Mouse (Mus musculus) kidney, adult 2 months (tissue): ENCODE measurements around the gene Rps6ka1. TPM values are rescaled to one million over a fixed set of nuclear protein-coding genes. Genes with fewer than 3 reads are reported as not detected.

Experiments
- DNase-seq: peaks from one replicate; pipeline ENCODE4 v3.0.0; 2021
- H3K27ac ChIP-seq: fragments of 200-500 bp; 2 replicates; pipeline ENCODE4 v1.5.1; 2012; ENCODE audit warnings: low read depth, low read length, control low read depth, inconsistent platforms; ENCODE audit not compliant: insufficient read depth
- H3K27me3 ChIP-seq: fragments of 200-500 bp; replicated peaks from 2 replicates; pipeline ENCODE4 v1.6.1; 2012; ENCODE audit warnings: mild to moderate bottlenecking, moderate library complexity, low read length, inconsistent platforms; ENCODE audit not compliant: control insufficient read depth, insufficient read depth
- H3K36me3 ChIP-seq: fragments of 200-500 bp; 2 replicates; pipeline ENCODE4 v1.6.1; 2012; ENCODE audit warnings: mild to moderate bottlenecking, moderate library complexity, low read length, inconsistent platforms; ENCODE audit not compliant: control insufficient read depth, insufficient read depth
- H3K4me1 ChIP-seq: fragments of 200-500 bp; 2 replicates; pipeline ENCODE4 v1.6.1; 2011; ENCODE audit warnings: low read length; ENCODE audit not compliant: control insufficient read depth, insufficient read depth
- H3K4me3 ChIP-seq: fragments of 200-500 bp; 2 replicates; pipeline ENCODE4 v1.5.1; 2011; ENCODE audit warnings: mild to moderate bottlenecking, low read depth, low read length, control low read depth; ENCODE audit not compliant: insufficient read depth
- CTCF ChIP-seq: fragments of 200-500 bp; conservative IDR thresholded peaks from 2 replicates; pipeline ENCODE4 v1.5.1; 2011; ENCODE audit warnings: low read depth, mild to moderate bottlenecking, control low read depth, low read length, moderate library complexity, mixed read lengths; ENCODE audit not compliant: insufficient read depth, insufficient read length
- POLR2A ChIP-seq: fragments of 200-500 bp; IDR thresholded peaks from one replicate; pipeline ENCODE4 v1.6.1; 2011; ENCODE audit warnings: low read depth, low read length, control low read depth
- WGBS: fragments of 180-500 bp; shearing (Covaris S2); methylation state at CpG from one replicate; pipeline ENCODE4 v1.1.7; 2018; 5-methylcytosine and 5-hydroxymethylcytosine counted together
- polyA plus RNA-seq: library from polyadenylated mRNA; depleted of rRNA; stranded (reverse); fragments of >200 nt; gene quantifications from 2 replicates; pipeline ENCODE4 v1.2.3, GENCODE M21; 2012

The Rps6ka1 gene
- polyA plus RNA-seq, 1 experiment, result 29.4 TPM

- no peaks in the 10 kb centered on the region for H3K4me1 ChIP-seq
- no peaks in the 10 kb centered on the region for H3K27me3 ChIP-seq
- TF ChIP-seq CTCF, result no peak
- TF ChIP-seq POLR2A, result no peak
- H3K4me3 ChIP-seq, result no peak overlapping the region
- WGBS, result 79% methylated on average over 15 of the region's 15 CpGs
- DNase-seq, result peak; percentile 32
- H3K36me3 ChIP-seq, result no peaks in the 10 kb centered on the region
- H3K27ac ChIP-seq, result no peak overlapping the region
Measured at GRCm38 (mm10) chr4:133872812-133873300, 14.7 kb downstream of the Rps6ka1 start.

GRCm38 (mm10) chr4:133872222-133872811 is 15.3 kb downstream of the Rps6ka1 start:
- Histone ChIP-seq H3K4me1 (no peaks in the 10 kb centered on the region), H3K36me3 (no peaks in the 10 kb centered on the region), H3K4me3 (no peak overlapping the region), H3K27me3 (no peaks in the 10 kb centered on the region), H3K27ac (no peak overlapping the region)
- WGBS, result 83% methylated on average over 7 of the region's 7 CpGs
- no peak for DNase-seq
- TF ChIP-seq POLR2A, result no peak
- no peak for TF ChIP-seq CTCF

GRCm38 (mm10) chr4:133865231-133865630 is 22.4 kb downstream of the Rps6ka1 start:
- no peak for DNase-seq
- H3K27ac ChIP-seq, result peak overlapping the region; percentile 74; the same call in 1 of the 2 replicates

GRCm38 (mm10) chr4:133864380-133864981 is 23.1 kb downstream of the Rps6ka1 start:
- Histone ChIP-seq H3K27ac (peak overlapping the region; percentile 74), H3K36me3 (no peaks in the 10 kb centered on the region), H3K27me3 (no peaks in the 10 kb centered on the region), H3K4me3 (no peak overlapping the region), H3K4me1 (peaks cover 6% of the 10 kb centered on the region; the same call in 1 of the 2 replicates)
- DNase-seq, result peak; percentile 70
- TF ChIP-seq CTCF (no peak), POLR2A (no peak)
- 37% methylated on average over 13 of the region's 13 CpGs for WGBS

More at GRCm38 (mm10) chr4:133865231-133865630, 22.4 kb downstream of the Rps6ka1 start:
- TF ChIP-seq POLR2A (no peak), CTCF (no peak)
- Histone ChIP-seq H3K4me3 (no peak overlapping the region), H3K27me3 (no peaks in the 10 kb centered on the region), H3K36me3 (no peaks in the 10 kb centered on the region), H3K4me1 (peaks cover 6% of the 10 kb centered on the region; the same call in 1 of the 2 replicates)
- 50% methylated on average over 5 of the region's 5 CpGs for WGBS

- Histone ChIP-seq H3K36me3 (no peaks in the 10 kb centered on the region), H3K4me3 (no peak overlapping the region), H3K27ac (peak overlapping the region; percentile 24; the same call in 1 of the 2 replicates), H3K4me1 (peaks cover 6% of the 10 kb centered on the region; the same call in 1 of the 2 replicates), H3K27me3 (no peaks in the 10 kb centered on the region)
- DNase-seq, result no peak
- 45% methylated on average over 12 of the region's 12 CpGs for WGBS
- TF ChIP-seq CTCF, result no peak
- TF ChIP-seq POLR2A, result no peak
Measured at GRCm38 (mm10) chr4:133863795-133864379, 23.7 kb downstream of the Rps6ka1 start.

GRCm38 (mm10) chr4:133857527-133857926 is 30.1 kb downstream of the Rps6ka1 start:
- H3K4me1 ChIP-seq, result no peaks in the 10 kb centered on the region
- DNase-seq, result no peak

GRCm38 (mm10) chr4:133854621-133855020 is 33.0 kb downstream of the Rps6ka1 start:
- Histone ChIP-seq H3K4me3 (no peak overlapping the region), H3K27ac (no peak overlapping the region), H3K4me1 (no peaks in the 10 kb centered on the region), H3K27me3 (no peaks in the 10 kb centered on the region), H3K36me3 (no peaks in the 10 kb centered on the region)
- WGBS, result 83% methylated on average over 4 of the region's 4 CpGs
- TF ChIP-seq CTCF, result no peak
- no peak for TF ChIP-seq POLR2A
- DNase-seq, result no peak

More at GRCm38 (mm10) chr4:133857527-133857926, 30.1 kb downstream of the Rps6ka1 start:
- no peak overlapping the region for H3K27ac ChIP-seq
- TF ChIP-seq POLR2A (no peak), CTCF (0 out of 2 replicates have a peak, but pooled peaks have one; percentile 14)
- WGBS, result 75% methylated on average over 4 of the region's 4 CpGs
- no peaks in the 10 kb centered on the region for H3K36me3 ChIP-seq
- no peak overlapping the region for H3K4me3 ChIP-seq
- H3K27me3 ChIP-seq, result no peaks in the 10 kb centered on the region
